Mouse (Mus musculus) G1E (cell line): ENCODE data around the gene Cby1. TPM values are rescaled to one million over a fixed set of nuclear protein-coding genes. Genes with fewer than 3 reads are reported as not detected.
A peak's percentile ranks its signal among the peaks of the same experiment; 100 is the strongest.

Source experiments
- ATAC-seq: 2 replicates; pipeline ENCODE4 v1.8.0; 2016; ENCODE audit warnings: mild to moderate bottlenecking; ENCODE audit not compliant: insufficient number of reproducible peaks, poor library complexity, low FRiP score, severe bottlenecking; ENCODE audit errors: extremely low read depth
- DNase-seq: peaks from one replicate; pipeline ENCODE4 v3.0.0; 2012; ENCODE audit warnings: low spot score
- H3K27me3 ChIP-seq: 2 replicates; pipeline ENCODE4 v1.6.1; 2012; ENCODE audit warnings: mild to moderate bottlenecking, low read length, inconsistent platforms; ENCODE audit not compliant: insufficient read depth
- H3K36me3 ChIP-seq: replicated peaks from 2 replicates; pipeline ENCODE3; 2012; ENCODE audit warnings: mild to moderate bottlenecking, inconsistent platforms
- H3K4me1 ChIP-seq: 2 replicates; pipeline ENCODE4 v1.6.1; 2012; ENCODE audit warnings: low read depth, low read length, inconsistent platforms, mixed read lengths; ENCODE audit not compliant: insufficient read depth
- H3K4me3 ChIP-seq: 2 replicates; pipeline ENCODE4 v1.5.1; 2012; ENCODE audit warnings: low read depth, mild to moderate bottlenecking, inconsistent platforms, low read length, moderate library complexity, mixed read lengths
- H3K9me3 ChIP-seq: replicated peaks from 2 replicates; pipeline ENCODE4 v1.6.1; 2012; ENCODE audit warnings: inconsistent platforms
- CTCF ChIP-seq: IDR thresholded peaks from 2 replicates; pipeline ENCODE4 v1.5.1; 2012; ENCODE audit warnings: low read depth, low read length, inconsistent platforms, mixed read lengths
- GATA1 ChIP-seq: IDR thresholded peaks from 2 replicates; pipeline ENCODE4 v1.6.1; 2012; ENCODE audit warnings: borderline replicate concordance, low read length, inconsistent platforms, mixed read lengths
- GATA2 ChIP-seq: IDR thresholded peaks from 2 replicates; pipeline ENCODE4 v1.6.1; 2012; ENCODE audit warnings: low read depth, low read length, inconsistent platforms, borderline replicate concordance
- POLR2AphosphoS5 ChIP-seq: IDR thresholded peaks from 2 replicates; pipeline ENCODE4 v1.6.1; 2012; ENCODE audit warnings: low read depth, low read length, inconsistent platforms; ENCODE audit not compliant: insufficient replicate concordance
- TAL1 ChIP-seq: conservative IDR thresholded peaks from 2 replicates; pipeline ENCODE4 v1.6.1; 2012; ENCODE audit warnings: low read depth, low read length, inconsistent platforms, mixed read lengths
- polyA plus RNA-seq: library from polyadenylated mRNA; stranded (reverse); fragments of >175 nt; gene quantifications from 2 replicates; pipeline ENCODE4 v1.2.3, GENCODE M21; 2012
- total RNA-seq, 2 experiments: library from RNA; stranded (forward) in 1 of 2; stranded (reverse) in 1 of 2; fragments of 200-1000 nt in 1 of 2; fragments of >200 nt in 1 of 2; fragmentation: Nextera tagmentation in 1 of 2; gene quantifications; 2 replicates each; pipeline ENCODE4 v1.2.3; 2014 to 2017

Cby1 gene
- total and polyA plus RNA-seq, 3 experiments: 9.9 to 98.0 (median 44.7) TPM

- DNase-seq: no peak
Measured at GRCm38 (mm10) chr15:79619770-79620414, 39.1 kb upstream of the Cby1 start.

GRCm38 (mm10) chr15:79630471-79630870, 28.5 kb upstream of the Cby1 start:
- Histone ChIP-seq H3K4me1 (peaks cover 4% of the 10 kb centered on the region; the same call in 1 of the 2 replicates), H3K4me3 (no peak overlapping the region), H3K27me3 (peaks cover 9% of the 10 kb centered on the region; the same call in 1 of the 2 replicates), H3K36me3 (no peaks in the 10 kb centered on the region), H3K9me3 (no peaks in the 10 kb centered on the region)
- TF ChIP-seq GATA2: no peak
- no peak for TF ChIP-seq GATA1
- no peak for TF ChIP-seq CTCF
- no peak for TF ChIP-seq TAL1
- no peak for TF ChIP-seq POLR2AphosphoS5
- ATAC-seq (no peak), DNase-seq (no peak)

More at GRCm38 (mm10) chr15:79619770-79620414, 39.1 kb upstream of the Cby1 start:
- no peak for TF ChIP-seq CTCF
- TF ChIP-seq GATA2: no peak
- no peak for TF ChIP-seq POLR2AphosphoS5
- no peaks in the 10 kb centered on the region for H3K9me3 ChIP-seq
- H3K36me3 ChIP-seq: no peaks in the 10 kb centered on the region
- H3K4me3 ChIP-seq: no peak overlapping the region
- H3K4me1 ChIP-seq: no peaks in the 10 kb centered on the region
- H3K27me3 ChIP-seq: peaks cover 7% of the 10 kb centered on the region
- ATAC-seq: no peak

- TF ChIP-seq GATA2: no peak
- TF ChIP-seq TAL1: no peak
- TF ChIP-seq CTCF: no peak
- TF ChIP-seq POLR2AphosphoS5: no peak
- no peak for TF ChIP-seq GATA1
- DNase-seq: no peak
- no peak for ATAC-seq
- Histone ChIP-seq H3K27me3 (peaks cover 11% of the 10 kb centered on the region; the same call in 1 of the 2 replicates), H3K36me3 (no peaks in the 10 kb centered on the region), H3K9me3 (no peaks in the 10 kb centered on the region), H3K4me1 (no peaks in the 10 kb centered on the region), H3K4me3 (no peak overlapping the region)
Measured at GRCm38 (mm10) chr15:79641135-79641817, 17.7 kb upstream of the Cby1 start.

GRCm38 (mm10) chr15:79645483-79645882, 13.5 kb upstream of the Cby1 start:
- no peak overlapping the region for H3K4me3 ChIP-seq
- no peak for ATAC-seq
- H3K9me3 ChIP-seq: no peaks in the 10 kb centered on the region
- no peaks in the 10 kb centered on the region for H3K4me1 ChIP-seq
- peaks cover 13% of the 10 kb centered on the region; the same call in 1 of the 2 replicates for H3K27me3 ChIP-seq
- TF ChIP-seq GATA2 (no peak), GATA1 (no peak), CTCF (no peak), POLR2AphosphoS5 (no peak), TAL1 (no peak)
- no peaks in the 10 kb centered on the region for H3K36me3 ChIP-seq
- DNase-seq: no peak

- Histone ChIP-seq H3K27me3 (peaks cover 9% of the 10 kb centered on the region; the same call in 1 of the 2 replicates), H3K36me3 (no peaks in the 10 kb centered on the region), H3K4me3 (no peak overlapping the region), H3K9me3 (no peaks in the 10 kb centered on the region), H3K4me1 (no peaks in the 10 kb centered on the region)
- ATAC-seq (no peak), DNase-seq (no peak)
- TF ChIP-seq POLR2AphosphoS5: no peak
- no peak for TF ChIP-seq TAL1
- no peak for TF ChIP-seq CTCF
- no peak for TF ChIP-seq GATA1
- no peak for TF ChIP-seq GATA2
Measured at GRCm38 (mm10) chr15:79648130-79648529, 10.9 kb upstream of the Cby1 start.

GRCm38 (mm10) chr15:79650569-79650968, 8.4 kb upstream of the Cby1 start:
- ATAC-seq (no peak), DNase-seq (peak; percentile 41)
- TF ChIP-seq GATA1 (no peak), CTCF (peak; percentile 63)

More at GRCm38 (mm10) chr15:79650569-79650968, 8.4 kb upstream of the Cby1 start:
- Histone ChIP-seq H3K4me1 (no peaks in the 10 kb centered on the region), H3K36me3 (no peaks in the 10 kb centered on the region), H3K9me3 (no peaks in the 10 kb centered on the region), H3K27me3 (peaks cover 5% of the 10 kb centered on the region; the same call in 1 of the 2 replicates), H3K4me3 (no peak overlapping the region)
